Mouse (Mus musculus): ENCODE measurements around the gene Zfp362. TPM values are rescaled to one million over a fixed set of nuclear protein-coding genes. Genes with fewer than 3 reads are reported as not detected.
A peak's percentile ranks its signal among the peaks of the same experiment; 100 is the strongest.

Zfp362 gene
- polyA plus RNA-seq, 1 experiment = 37.8 TPM

- no peak for TF ChIP-seq CTCF (IDR thresholded peaks at IDR 0.05; ENCODE audit: extremely low read depth, insufficient read length, insufficient replicate concordance, low read depth, low read length)
- no peaks in the 10 kb centered on the region for H3K36me3 ChIP-seq (ENCODE audit: control insufficient read depth, insufficient read depth, low read length)
Measured at GRCm38 (mm10) chr4:128760029-128760428, 45.8 kb downstream of the Zfp362 start.

GRCm38 (mm10) chr4:128759214-128759613 is 46.6 kb downstream of the Zfp362 start:
- no peaks in the 10 kb centered on the region for H3K4me1 ChIP-seq (ENCODE audit: control insufficient read depth, insufficient read depth, insufficient read length, low read length)
- H3K27ac ChIP-seq (ENCODE audit: insufficient read depth, low read depth, low read length) = no peak overlapping the region
- no peak overlapping the region for H3K4me3 ChIP-seq (ENCODE audit: low read depth, low read length)
- TF ChIP-seq CTCF (IDR thresholded peaks at IDR 0.05; ENCODE audit: extremely low read depth, insufficient read length, insufficient replicate concordance, low read depth, low read length) (no peak), POLR2A (IDR thresholded peaks at IDR 0.05; ENCODE audit: low read depth, low read length) (no peak)
- H3K27me3 ChIP-seq (ENCODE audit: control insufficient read depth, insufficient read depth, low read length) = no peaks in the 10 kb centered on the region
- no peaks in the 10 kb centered on the region for H3K36me3 ChIP-seq (ENCODE audit: control insufficient read depth, insufficient read depth, low read length)
- 80% methylated on average over 5 of the region's 5 CpGs for whole genome bisulfite sequencing

More at GRCm38 (mm10) chr4:128760029-128760428, 45.8 kb downstream of the Zfp362 start:
- WGBS = 54% methylated on average over 6 of the region's 6 CpGs
- H3K27ac ChIP-seq (ENCODE audit: insufficient read depth, low read depth, low read length) = no peak overlapping the region
- no peaks in the 10 kb centered on the region for H3K27me3 ChIP-seq (ENCODE audit: control insufficient read depth, insufficient read depth, low read length)
- no peak overlapping the region for H3K4me3 ChIP-seq (ENCODE audit: low read depth, low read length)
- H3K4me1 ChIP-seq (ENCODE audit: control insufficient read depth, insufficient read depth, insufficient read length, low read length) = no peaks in the 10 kb centered on the region

- no peak overlapping the region for H3K27ac ChIP-seq (ENCODE audit: insufficient read depth, low read depth, low read length)
- H3K4me3 ChIP-seq (ENCODE audit: low read depth, low read length) = no peak overlapping the region
- H3K36me3 ChIP-seq (ENCODE audit: control insufficient read depth, insufficient read depth, low read length) = peaks cover 25% of the 10 kb centered on the region
- H3K27me3 ChIP-seq (ENCODE audit: control insufficient read depth, insufficient read depth, low read length) = no peaks in the 10 kb centered on the region
- WGBS = 66% methylated on average over 7 of the region's 7 CpGs
- no peaks in the 10 kb centered on the region for H3K4me1 ChIP-seq (ENCODE audit: control insufficient read depth, insufficient read depth, insufficient read length, low read length)
- TF ChIP-seq POLR2A (IDR thresholded peaks at IDR 0.05; ENCODE audit: low read depth, low read length) = no peak
- TF ChIP-seq CTCF (IDR thresholded peaks at IDR 0.05; ENCODE audit: extremely low read depth, insufficient read length, insufficient replicate concordance, low read depth, low read length) = no peak
Measured at GRCm38 (mm10) chr4:128755900-128756299, 49.9 kb downstream of the Zfp362 start.

GRCm38 (mm10) chr4:128755064-128755463 is 50.8 kb downstream of the Zfp362 start, which contains the start of gene A3galt2:
TSS of gene A3galt2 (plus strand) at chr4:128755364.
- TF ChIP-seq POLR2A (IDR thresholded peaks at IDR 0.05; ENCODE audit: low read depth, low read length) (no peak), CTCF (IDR thresholded peaks at IDR 0.05; ENCODE audit: extremely low read depth, insufficient read length, insufficient replicate concordance, low read depth, low read length) (no peak)
- no peaks in the 10 kb centered on the region for H3K27me3 ChIP-seq (ENCODE audit: control insufficient read depth, insufficient read depth, low read length)
- H3K27ac ChIP-seq (ENCODE audit: insufficient read depth, low read depth, low read length) = no peak within 1 kb of the TSS
- H3K4me3 ChIP-seq (ENCODE audit: low read depth, low read length) = no peak within 1 kb of the TSS
- H3K36me3 ChIP-seq (ENCODE audit: control insufficient read depth, insufficient read depth, low read length) = peaks cover 32% of the 10 kb centered on the region
- H3K4me1 ChIP-seq (ENCODE audit: control insufficient read depth, insufficient read depth, insufficient read length, low read length) = no peaks in the 10 kb centered on the region
- 69% methylated on average over 3 of the region's 3 CpGs for WGBS

- H3K4me3 ChIP-seq (ENCODE audit: low read depth, low read length) = no peak overlapping the region
- no peaks in the 10 kb centered on the region for H3K4me1 ChIP-seq (ENCODE audit: control insufficient read depth, insufficient read depth, insufficient read length, low read length)
- H3K27me3 ChIP-seq (ENCODE audit: control insufficient read depth, insufficient read depth, low read length) = no peaks in the 10 kb centered on the region
- TF ChIP-seq CTCF (IDR thresholded peaks at IDR 0.05; ENCODE audit: extremely low read depth, insufficient read length, insufficient replicate concordance, low read depth, low read length) (no peak), POLR2A (IDR thresholded peaks at IDR 0.05; ENCODE audit: low read depth, low read length) (no peak)
- no peak overlapping the region for H3K27ac ChIP-seq (ENCODE audit: insufficient read depth, low read depth, low read length)
- H3K36me3 ChIP-seq (ENCODE audit: control insufficient read depth, insufficient read depth, low read length) = peaks cover 46% of the 10 kb centered on the region
- 93% methylated on average over 7 of the region's 7 CpGs for WGBS
Measured at GRCm38 (mm10) chr4:128753571-128753970, 52.3 kb downstream of the Zfp362 start.

GRCm38 (mm10) chr4:128752031-128752757 is 53.7 kb downstream of the Zfp362 start:
- Histone ChIP-seq H3K27me3 (ENCODE audit: control insufficient read depth, insufficient read depth, low read length) (no peaks in the 10 kb centered on the region), H3K36me3 (ENCODE audit: control insufficient read depth, insufficient read depth, low read length) (peaks cover 60% of the 10 kb centered on the region), H3K27ac (ENCODE audit: insufficient read depth, low read depth, low read length) (no peak overlapping the region), H3K4me3 (ENCODE audit: low read depth, low read length) (no peak overlapping the region), H3K4me1 (ENCODE audit: control insufficient read depth, insufficient read depth, insufficient read length, low read length) (no peaks in the 10 kb centered on the region)
- TF ChIP-seq POLR2A (IDR thresholded peaks at IDR 0.05; ENCODE audit: low read depth, low read length) (no peak), CTCF (IDR thresholded peaks at IDR 0.05; ENCODE audit: extremely low read depth, insufficient read length, insufficient replicate concordance, low read depth, low read length) (no peak)
- WGBS = 86% methylated on average over 13 of the region's 13 CpGs

GRCm38 (mm10) chr4:128751006-128751405 is 54.8 kb downstream of the Zfp362 start:
- H3K4me1 ChIP-seq (ENCODE audit: control insufficient read depth, insufficient read depth, insufficient read length, low read length) = no peaks in the 10 kb centered on the region
- TF ChIP-seq CTCF (IDR thresholded peaks at IDR 0.05; ENCODE audit: extremely low read depth, insufficient read length, insufficient replicate concordance, low read depth, low read length) (peak; percentile 8; the same call in 1 of the 2 replicates), POLR2A (IDR thresholded peaks at IDR 0.05; ENCODE audit: low read depth, low read length) (no peak)
- no peak overlapping the region for H3K4me3 ChIP-seq (ENCODE audit: low read depth, low read length)
- no peaks in the 10 kb centered on the region for H3K27me3 ChIP-seq (ENCODE audit: control insufficient read depth, insufficient read depth, low read length)
- peaks cover 72% of the 10 kb centered on the region for H3K36me3 ChIP-seq (ENCODE audit: control insufficient read depth, insufficient read depth, low read length)
- no peak overlapping the region for H3K27ac ChIP-seq (ENCODE audit: insufficient read depth, low read depth, low read length)
- WGBS = 75% methylated on average over 5 of the region's 5 CpGs

Data from small intestine, adult 2 months (tissue).